Mouse (Mus musculus): ENCODE data around the gene Bloc1s4. TPM values are rescaled to one million over a fixed set of nuclear protein-coding genes. Genes with fewer than 3 reads are reported as not detected.

The Bloc1s4 gene
- total and polyA plus RNA-seq, 3 experiments = 20.9 to 23.3 (median 21.2) TPM

DNA sequence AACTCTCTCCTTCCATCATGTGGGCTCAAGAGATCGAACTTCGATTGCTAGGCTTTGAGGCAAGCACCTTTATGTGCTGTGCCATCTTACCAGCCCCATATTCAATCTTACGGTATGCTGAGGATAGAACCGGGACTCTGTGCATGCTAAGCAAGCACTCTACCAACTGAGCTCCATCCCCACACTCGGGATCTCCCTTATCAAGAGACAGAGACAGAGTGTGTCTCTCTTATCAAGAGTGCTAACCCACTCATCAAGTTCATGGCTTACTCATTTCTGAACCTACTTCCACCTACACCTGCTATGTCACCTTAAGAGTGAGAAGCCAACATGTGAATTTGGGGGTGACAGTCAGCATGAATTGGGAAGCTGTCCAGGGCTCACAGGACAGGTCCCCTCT is 28.2 kb downstream of the Bloc1s4 start:
- H3K9me3 ChIP-seq (replicated peaks; ENCODE audit: low read length) = no peaks in the 10 kb centered on the region
- H3K4me2 ChIP-seq (ENCODE audit: insufficient read depth, low read depth, poor library complexity, severe bottlenecking) = no peak overlapping the region
- in situ Hi-C loops (cut with MboI; ENCODE audit: low pct_ligation_motif_present, low pct_unique_long_range_greater_than_20kb, low sequenced_read_pairs) = no loop called here
- no peaks in the 10 kb centered on the region for H3K36me3 ChIP-seq (replicated peaks in 1 of 2; ENCODE audit: control insufficient read depth in 1 of 2, insufficient read depth in 1 of 2, low read length in 1 of 2)
- H3K79me2 ChIP-seq (replicated peaks; ENCODE audit: control insufficient read depth, extremely low read depth, insufficient read depth, poor library complexity, severe bottlenecking) = no peaks in the 10 kb centered on the region
- no peak for DNase-seq (ENCODE audit: extremely low read depth)
- H3K9ac ChIP-seq (ENCODE audit: insufficient read depth, low read depth) = no peak overlapping the region
- dilution Hi-C loops (cut with MboI; ENCODE audit: extremely low pct_ligation_motif_present, extremely low pct_unique_long_range_greater_than_20kb, low sequenced_read_pairs) = no loop called here
- peaks cover 7 to 15% of the 10 kb centered on the region in 2 experiments; a peak in 2 of 4 replicates for H3K4me1 ChIP-seq (ENCODE audit: control insufficient read depth in 1 of 2, insufficient read depth in 2 of 2)
- no peaks in the 10 kb centered on the region for H3K27me3 ChIP-seq (replicated peaks)
- H3K27ac ChIP-seq (ENCODE audit: insufficient read depth, low read depth) = no peak overlapping the region
- no peak overlapping the region for H3K4me3 ChIP-seq (replicated peaks in 1 of 3; ENCODE audit: low read depth in 2 of 3, low read length in 2 of 3, poor library complexity in 1 of 3)
- TF ChIP-seq MAX (IDR thresholded peaks at IDR 0.05; ENCODE audit: low read length) (no peak), PAX5 (IDR thresholded peaks at IDR 0.05; ENCODE audit: low read length) (no peak), JUN (IDR thresholded peaks at IDR 0.05; ENCODE audit: insufficient read depth, low read depth, low read length) (no peak), ELF1 (IDR thresholded peaks at IDR 0.05; ENCODE audit: low read depth, low read length) (no peak), EP300 (IDR thresholded peaks at IDR 0.05; ENCODE audit: low read length) (no peak), BHLHE40 (IDR thresholded peaks at IDR 0.05; ENCODE audit: low read depth, low read length) (no peak), MEF2A (IDR thresholded peaks at IDR 0.05; ENCODE audit: borderline replicate concordance, low read depth, low read length) (no peak), TBP (conservative IDR thresholded peaks at IDR 0.05; ENCODE audit: low read depth, low read length) (no peak), CTCF (conservative IDR thresholded peaks at IDR 0.05 in 1 of 2, IDR thresholded peaks at IDR 0.05 in 1 of 2; ENCODE audit: low read depth in 2 of 2, low read length in 2 of 2) (no peak)

DNA sequence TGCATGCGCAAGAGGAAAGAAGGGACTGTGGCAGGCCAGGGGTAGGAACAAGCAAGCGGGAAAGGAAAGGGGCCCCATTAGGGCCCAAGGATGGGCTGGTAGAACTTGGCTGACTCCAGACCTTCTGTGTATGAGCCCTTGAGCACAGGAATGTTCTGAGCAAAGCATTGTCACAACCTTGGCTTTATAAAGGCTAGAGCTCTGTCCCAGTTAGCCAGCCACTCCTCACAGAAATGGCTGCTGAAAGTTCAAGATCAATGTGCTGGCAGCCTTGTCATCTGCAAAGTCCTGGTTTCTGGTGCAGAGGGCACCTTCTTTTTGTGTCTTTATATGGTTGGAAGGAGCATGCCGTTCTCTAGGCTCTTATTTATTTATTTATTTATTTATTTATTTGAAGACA is 28.8 kb downstream of the Bloc1s4 start:
- H3K36me3 ChIP-seq (replicated peaks in 1 of 2; ENCODE audit: control insufficient read depth in 1 of 2, insufficient read depth in 1 of 2, low read length in 1 of 2) = no peaks in the 10 kb centered on the region
- dilution Hi-C loops (cut with MboI; ENCODE audit: extremely low pct_ligation_motif_present, extremely low pct_unique_long_range_greater_than_20kb, low sequenced_read_pairs) (no loop called here), in situ Hi-C loops (cut with MboI; ENCODE audit: low pct_ligation_motif_present, low pct_unique_long_range_greater_than_20kb, low sequenced_read_pairs) (no loop called here)
- no peak overlapping the region for H3K27ac ChIP-seq (ENCODE audit: insufficient read depth, low read depth)
- DNase-seq (ENCODE audit: extremely low read depth) = no peak
- no peaks in the 10 kb centered on the region for H3K9me3 ChIP-seq (replicated peaks; ENCODE audit: low read length)
- no peak overlapping the region for H3K4me3 ChIP-seq (replicated peaks in 1 of 3; ENCODE audit: low read depth in 2 of 3, low read length in 2 of 3, poor library complexity in 1 of 3)
- H3K79me2 ChIP-seq (replicated peaks; ENCODE audit: control insufficient read depth, extremely low read depth, insufficient read depth, poor library complexity, severe bottlenecking) = no peaks in the 10 kb centered on the region
- H3K4me1 ChIP-seq (ENCODE audit: control insufficient read depth in 1 of 2, insufficient read depth in 2 of 2) = peaks cover 7 to 15% of the 10 kb centered on the region in 2 experiments; a peak in 2 of 4 replicates
- TF ChIP-seq USF1 (IDR thresholded peaks at IDR 0.05; ENCODE audit: low read depth, low read length) = no peak
- no peak for TF ChIP-seq SIN3A (IDR thresholded peaks at IDR 0.05; ENCODE audit: low read length)
- no peak for TF ChIP-seq MYC (IDR thresholded peaks at IDR 0.05; ENCODE audit: low read depth, low read length)
- TF ChIP-seq MXI1 (IDR thresholded peaks at IDR 0.05; ENCODE audit: low read depth, low read length) = no peak
- TF ChIP-seq IRF4 (IDR thresholded peaks at IDR 0.05; ENCODE audit: low read depth, low read length) = no peak
- TF ChIP-seq UBTF (IDR thresholded peaks at IDR 0.05; ENCODE audit: low read depth, low read length) = no peak
- TF ChIP-seq RAD21 (IDR thresholded peaks at IDR 0.05; ENCODE audit: low read depth, low read length) = no peak
- no peak overlapping the region for H3K4me2 ChIP-seq (ENCODE audit: insufficient read depth, low read depth, poor library complexity, severe bottlenecking)
- no peaks in the 10 kb centered on the region for H3K27me3 ChIP-seq (replicated peaks)
- H3K9ac ChIP-seq (ENCODE audit: insufficient read depth, low read depth) = no peak overlapping the region
